In genomic region chr11:33614218-33614617, GRCm38 (mm10) we compare ENCODE assay signal across 9 mouse cellular contexts. TPM values are rescaled to one million over a fixed set of nuclear protein-coding genes. Genes with fewer than 3 reads are reported as not detected.
DNase-seq lines count a peak whose midpoint lies in the region; ATAC-seq and TF ChIP-seq lines count a peak whose summit lies in the region.
"Had no signal": no experiment of that assay in that cellular context is flagged by ENCODE, and none has a peak within 500 bp of the region (broad histone marks: within the 10 kb centered on the region; RNA-seq: fewer than 3 reads in every experiment).

No protein-coding gene starts in this region.

- no peaks in the 10 kb centered on the region for H3K36me3 ChIP-seq in C2C12 (ENCODE audit: control insufficient read depth, insufficient read depth)
- no peaks in the 10 kb centered on the region for H3K36me3 ChIP-seq in heart, embryonic 15.5 days
- H3K36me3 ChIP-seq in liver, embryonic 11.5 days (ENCODE audit: control insufficient read depth, insufficient read depth, low read length): no peaks in the 10 kb centered on the region
- H3K36me3 ChIP-seq in neural tube, embryonic 11.5 days (ENCODE audit: control insufficient read depth, insufficient read depth, low read length): no peaks in the 10 kb centered on the region
- H3K36me3 ChIP-seq: embryonic facial prominence, embryonic 13.5 days had no signal

- no peak overlapping the region for H3ac ChIP-seq in C2C12 (ENCODE audit: control insufficient read depth, insufficient read length, low read depth)

- H3K79me3 ChIP-seq in C2C12 (ENCODE audit: low read depth): no peaks in the 10 kb centered on the region

- 8% methylated on average over 15 of the region's 15 CpGs for WGBS in bone marrow, adult 2 months
- 7% methylated on average over 15 of the region's 15 CpGs for WGBS in heart, embryonic 15.5 days
- WGBS in liver, embryonic 11.5 days: 7% methylated on average over 15 of the region's 15 CpGs
- 7% methylated on average over 15 of the region's 15 CpGs for whole genome bisulfite sequencing in neural tube, embryonic 11.5 days

- no peak overlapping the region for H3K4me3 ChIP-seq in C2C12 (ENCODE audit: insufficient read depth, poor library complexity, severe bottlenecking)
- H3K4me3 ChIP-seq in bone marrow, adult 2 months (replicated peaks; ENCODE audit: control insufficient read depth, low read depth, low read length): no peak overlapping the region
- H3K4me3 ChIP-seq in embryonic fibroblast, embryonic 13.5 days (ENCODE audit: insufficient read depth, low read length): no peak overlapping the region
- no peak overlapping the region for H3K4me3 ChIP-seq in heart, embryonic 15.5 days
- H3K4me3 ChIP-seq in liver, embryonic 11.5 days (ENCODE audit: low read depth, low read length): no peak overlapping the region
- no peak overlapping the region for H3K4me3 ChIP-seq in neural tube, embryonic 11.5 days (ENCODE audit: low read depth, low read length)
- H3K4me3 ChIP-seq: embryonic facial prominence, embryonic 13.5 days had no signal

- H3K4me1 ChIP-seq in bone marrow, adult 2 months (ENCODE audit: control insufficient read depth, insufficient read depth, low read length): no peaks in the 10 kb centered on the region
- no peaks in the 10 kb centered on the region for H3K4me1 ChIP-seq in embryonic fibroblast, embryonic 13.5 days (ENCODE audit: control insufficient read depth, insufficient read depth, low read length)
- no peaks in the 10 kb centered on the region for H3K4me1 ChIP-seq in heart, embryonic 15.5 days (replicated peaks)
- no peaks in the 10 kb centered on the region for H3K4me1 ChIP-seq in liver, embryonic 11.5 days (replicated peaks; ENCODE audit: control insufficient read depth, insufficient read depth, low read length)
- no peaks in the 10 kb centered on the region for H3K4me1 ChIP-seq in neural tube, embryonic 11.5 days (ENCODE audit: control insufficient read depth, insufficient read depth, low read length)
- H3K4me1 ChIP-seq: embryonic facial prominence, embryonic 13.5 days had no signal

- no peak overlapping the region for H3K4me2 ChIP-seq in heart, embryonic 15.5 days
- H3K4me2 ChIP-seq in liver, embryonic 11.5 days: no peak overlapping the region
- H3K4me2 ChIP-seq in neural tube, embryonic 11.5 days (ENCODE audit: low read depth): no peak overlapping the region
- H3K4me2 ChIP-seq: embryonic facial prominence, embryonic 13.5 days had no signal

- H3K27me3 ChIP-seq in C2C12 (ENCODE audit: control insufficient read depth, insufficient read depth, insufficient read length): peaks cover 13% of the 10 kb centered on the region
- peaks cover 15% of the 10 kb centered on the region for H3K27me3 ChIP-seq in heart, embryonic 15.5 days
- H3K27me3 ChIP-seq in liver, embryonic 11.5 days (replicated peaks; ENCODE audit: control insufficient read depth, insufficient read depth, low read length): no peaks in the 10 kb centered on the region
- no peaks in the 10 kb centered on the region for H3K27me3 ChIP-seq in neural tube, embryonic 11.5 days (ENCODE audit: control insufficient read depth, insufficient read depth, low read length)
- H3K27me3 ChIP-seq: embryonic facial prominence, embryonic 13.5 days had no signal

- no peak overlapping the region for H3K9ac ChIP-seq in heart, embryonic 15.5 days
- H3K9ac ChIP-seq in liver, embryonic 11.5 days (ENCODE audit: low read depth, low read length): no peak overlapping the region
- no peak overlapping the region for H3K9ac ChIP-seq in neural tube, embryonic 11.5 days (ENCODE audit: low read length)
- H3K9ac ChIP-seq: embryonic facial prominence, embryonic 13.5 days had no signal

- peak; percentile 53; the same call in 1 of the 2 replicates for ATAC-seq in heart, embryonic 15.5 days (replicated peaks; ENCODE audit: insufficient number of reproducible peaks, insufficient read depth, low FRiP score, low read depth)
- no peak for ATAC-seq in liver, embryonic 11.5 days (replicated peaks; ENCODE audit: low FRiP score)
- ATAC-seq in neural tube, embryonic 11.5 days (ENCODE audit: insufficient read depth, low FRiP score, low TSS enrichment): peak; percentile 53

- no peaks in the 10 kb centered on the region for H3K79me2 ChIP-seq in C2C12 (ENCODE audit: control insufficient read depth, insufficient read depth)

- peak; percentile 89 for TF ChIP-seq CTCF in C2C12 (IDR thresholded peaks at IDR 0.05; ENCODE audit: control insufficient read depth, insufficient read depth, insufficient read length)
- TF ChIP-seq CTCF in bone marrow, adult 2 months (IDR thresholded peaks at IDR 0.05; ENCODE audit: control insufficient read depth, insufficient read depth, low read length): peak; percentile 68; the same call in 1 of the 2 replicates
- TF ChIP-seq CTCF in embryonic fibroblast, embryonic 13.5 days (IDR thresholded peaks at IDR 0.05; ENCODE audit: borderline replicate concordance, insufficient read depth, low read length): peak; percentile 91

- DNase-seq in kidney, postnatal 10 days: peak; percentile 82
- peak; percentile 49 for DNase-seq in liver, embryonic 11.5 days (ENCODE audit: low spot score)
- peak; percentile 81 for DNase-seq in neural tube, embryonic 11.5 days (ENCODE audit: low spot score)
- peak; percentile 82 for DNase-seq in testis, postnatal 10 days (ENCODE audit: low spot score)

- TF ChIP-seq POLR2A in bone marrow, adult 2 months (IDR thresholded peaks at IDR 0.05; ENCODE audit: borderline replicate concordance, control insufficient read depth, low read depth, low read length): no peak
- no peak for TF ChIP-seq POLR2A in embryonic fibroblast, embryonic 13.5 days (IDR thresholded peaks at IDR 0.05; ENCODE audit: low read depth, low read length)

- no peaks in the 10 kb centered on the region for H3K9me3 ChIP-seq in heart, embryonic 15.5 days (replicated peaks)
- H3K9me3 ChIP-seq in liver, embryonic 11.5 days (ENCODE audit: control insufficient read depth, low read length): no peaks in the 10 kb centered on the region
- no peaks in the 10 kb centered on the region for H3K9me3 ChIP-seq in neural tube, embryonic 11.5 days (ENCODE audit: control insufficient read depth, low read length)
- H3K9me3 ChIP-seq: embryonic facial prominence, embryonic 13.5 days had no signal

- no peak overlapping the region for H3K27ac ChIP-seq in bone marrow, adult 2 months (ENCODE audit: control insufficient read depth, insufficient read depth, low read depth, low read length, poor library complexity)
- no peak overlapping the region for H3K27ac ChIP-seq in embryonic fibroblast, embryonic 13.5 days (ENCODE audit: insufficient read depth, low read length)
- no peak overlapping the region for H3K27ac ChIP-seq in heart, embryonic 15.5 days
- no peak overlapping the region for H3K27ac ChIP-seq in liver, embryonic 11.5 days (ENCODE audit: low read depth, low read length)
- no peak overlapping the region for H3K27ac ChIP-seq in neural tube, embryonic 11.5 days (ENCODE audit: low read depth, low read length)
- H3K27ac ChIP-seq: embryonic facial prominence, embryonic 13.5 days had no signal

TF ChIP-seq in C2C12, 6 proteins besides CTCF, POLR2A, EP300 and RAD21:
- TF ChIP-seq USF1 (IDR thresholded peaks at IDR 0.05; ENCODE audit: low read depth): no peak
- no peak for TF ChIP-seq FOSL1 (IDR thresholded peaks at IDR 0.05; ENCODE audit: insufficient read depth, low read length, poor library complexity, severe bottlenecking)
- TF ChIP-seq MYOD1 (IDR thresholded peaks at IDR 0.05; ENCODE audit: control insufficient read depth, insufficient read length, low read depth): no peak
- TF ChIP-seq CEBPB (IDR thresholded peaks at IDR 0.05; ENCODE audit: low read depth): no peak
- no peak for TF ChIP-seq MYOG (IDR thresholded peaks at IDR 0.05; ENCODE audit: control insufficient read depth, extremely low read depth, insufficient read length)
- no peak for TF ChIP-seq MAX (IDR thresholded peaks at IDR 0.05)

RNA-seq across cellular contexts. Expression of gene D130052B06Rik, which starts 15.1 kb away (rescaled TPM):
- polyA plus RNA-seq in C2C12 (2012; fragmentation: generic; extraction: Trizol): not detected
- not detected in 2 replicates for polyA plus RNA-seq in bone marrow, adult 2 months (2011; ENCODE audit: insufficient read depth, insufficient read length, low replicate concordance, missing spikeins)
- not detected in 2 replicates for polyA plus RNA-seq in embryonic fibroblast, embryonic 13.5 days (2011; ENCODE audit: insufficient read length, low read depth, missing spikeins)
- not detected in 2 replicates for polyA plus RNA-seq in heart, embryonic 15.5 days (2015; fragmentation: Nextera tagmentation; extraction: Ambion mirVana)
- polyA plus RNA-seq in liver, embryonic 11.5 days (2014; fragmentation: Nextera tagmentation; extraction: Ambion mirVana): not detected in 2 replicates
- polyA plus RNA-seq in neural tube, embryonic 11.5 days (2014; fragmentation: Nextera tagmentation; extraction: Ambion mirVana): 0.09 TPM in 1 of 2 replicates, not detected in the other
- polyA plus RNA-seq: embryonic facial prominence, embryonic 13.5 days had no signal

RNA-seq across cellular contexts. Expression of gene Gabrp, which starts 35.5 kb away (rescaled TPM):
- not detected for polyA plus RNA-seq in C2C12 (2012; fragmentation: generic; extraction: Trizol)
- not detected in 2 replicates for polyA plus RNA-seq in bone marrow, adult 2 months (2011; ENCODE audit: insufficient read depth, insufficient read length, low replicate concordance, missing spikeins)
- not detected in 2 replicates for polyA plus RNA-seq in embryonic fibroblast, embryonic 13.5 days (2011; ENCODE audit: insufficient read length, low read depth, missing spikeins)
- polyA plus RNA-seq in heart, embryonic 15.5 days (2015; fragmentation: Nextera tagmentation; extraction: Ambion mirVana): 0.09 and 0.27 TPM in 2 replicates
- 0.83 and 1.5 TPM in 2 replicates for polyA plus RNA-seq in liver, embryonic 11.5 days (2014; fragmentation: Nextera tagmentation; extraction: Ambion mirVana)
- 2.2 and 3.3 TPM in 2 replicates for polyA plus RNA-seq in neural tube, embryonic 11.5 days (2014; fragmentation: Nextera tagmentation; extraction: Ambion mirVana)
